In the genomic region with DNA sequence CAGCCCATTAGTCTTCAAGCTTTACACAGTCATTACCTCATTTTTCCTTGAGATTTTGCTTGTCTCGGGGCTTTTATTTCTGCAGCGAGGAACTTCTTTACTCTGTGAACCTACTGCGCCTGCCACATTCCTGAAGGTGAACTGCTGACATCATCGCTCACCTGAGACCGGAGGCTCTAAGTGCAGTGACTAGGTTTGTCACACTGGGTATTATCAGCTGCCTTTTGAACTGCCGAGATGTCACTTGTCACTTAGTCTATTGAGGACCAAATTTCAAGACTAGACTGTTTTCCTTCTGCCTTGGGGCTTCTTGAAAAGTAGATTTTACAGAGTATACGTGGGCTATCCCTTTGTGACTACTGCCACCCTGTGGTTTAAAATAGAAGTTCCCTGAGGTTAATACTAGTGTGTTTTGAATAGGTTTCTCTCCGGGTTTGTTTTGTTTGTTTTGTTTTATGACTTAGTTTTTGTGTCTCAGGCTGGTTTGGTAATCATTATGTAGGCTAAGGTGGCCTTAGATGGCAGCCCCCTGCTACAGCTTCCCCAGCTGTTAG, we compare ENCODE assay signal across 10 mouse cellular contexts. TPM values are rescaled to one million over a fixed set of nuclear protein-coding genes. Genes with fewer than 3 reads are reported as not detected.
DNase-seq lines count a peak whose midpoint lies in the region; ATAC-seq lines count a peak whose summit lies in the region.
"Had no signal": no experiment of that assay in that cellular context is flagged by ENCODE, and none has a peak within 500 bp of the region (broad histone marks: within the 10 kb centered on the region; RNA-seq: fewer than 3 reads in every experiment).

No protein-coding gene starts in this region.

- H3K4me2 ChIP-seq in hindbrain, embryonic 14.5 days (replicated peaks) = no peak overlapping the region
- no peak overlapping the region for H3K4me2 ChIP-seq in midbrain, embryonic 16.5 days (ENCODE audit: low read length)
- H3K4me2 ChIP-seq: embryonic facial prominence, embryonic 12.5 days; limb, embryonic 15.5 days had no signal

- ATAC-seq in hindbrain, embryonic 14.5 days (ENCODE audit: low FRiP score) = peak; percentile 15; the same call in 1 of the 2 replicates
- ATAC-seq in midbrain, embryonic 16.5 days = peak; percentile 39

- H3K9ac ChIP-seq in hindbrain, embryonic 14.5 days = no peak overlapping the region
- H3K9ac ChIP-seq in midbrain, embryonic 16.5 days (ENCODE audit: low read depth, low read length) = no peak overlapping the region
- H3K9ac ChIP-seq: embryonic facial prominence, embryonic 12.5 days; limb, embryonic 15.5 days had no signal

- H3K36me3 ChIP-seq in hindbrain, embryonic 14.5 days (replicated peaks; ENCODE audit: control insufficient read depth, insufficient read depth) = no peaks in the 10 kb centered on the region
- H3K36me3 ChIP-seq in hindbrain, embryonic 10.5 days = peaks cover 23% of the 10 kb centered on the region
- H3K36me3 ChIP-seq in midbrain, embryonic 16.5 days (ENCODE audit: control insufficient read depth, insufficient read depth, low read length) = no peaks in the 10 kb centered on the region

- H3K4me3 ChIP-seq in hindbrain, embryonic 14.5 days (replicated peaks; ENCODE audit: low read length) = no peak overlapping the region
- no peak overlapping the region for H3K4me3 ChIP-seq in hindbrain, embryonic 10.5 days
- H3K4me3 ChIP-seq in midbrain, embryonic 16.5 days (ENCODE audit: low read depth, low read length) = no peak overlapping the region
- H3K4me3 ChIP-seq: embryonic facial prominence, embryonic 12.5 days; limb, embryonic 15.5 days had no signal

- H3K27ac ChIP-seq in hindbrain, embryonic 14.5 days = no peak overlapping the region
- H3K27ac ChIP-seq in hindbrain, embryonic 10.5 days = no peak overlapping the region
- H3K27ac ChIP-seq in midbrain, embryonic 16.5 days (ENCODE audit: low read length) = peak overlapping the region; percentile 62; the same call in 1 of the 2 replicates
- H3K27ac ChIP-seq: embryonic facial prominence, embryonic 12.5 days; limb, embryonic 15.5 days had no signal

- WGBS in hindbrain, embryonic 14.5 days = 42% methylated on average over 8 of the region's 8 CpGs
- WGBS in hindbrain, embryonic 10.5 days = 45% methylated on average over 8 of the region's 8 CpGs
- 42% methylated on average over 8 of the region's 8 CpGs for WGBS in midbrain, embryonic 16.5 days

- H3K27me3 ChIP-seq in hindbrain, embryonic 14.5 days (ENCODE audit: control insufficient read depth, insufficient read depth, low read length) = no peaks in the 10 kb centered on the region
- H3K27me3 ChIP-seq in hindbrain, embryonic 10.5 days (ENCODE audit: insufficient read depth, poor library complexity, severe bottlenecking) = peaks cover 28% of the 10 kb centered on the region
- no peaks in the 10 kb centered on the region for H3K27me3 ChIP-seq in midbrain, embryonic 16.5 days (ENCODE audit: control insufficient read depth, insufficient read depth, low read depth, low read length)
- H3K27me3 ChIP-seq: embryonic facial prominence, embryonic 12.5 days had no signal

- peaks cover 41% of the 10 kb centered on the region for H3K4me1 ChIP-seq in hindbrain, embryonic 14.5 days (replicated peaks; ENCODE audit: control insufficient read depth, insufficient read depth, low read length)
- H3K4me1 ChIP-seq in hindbrain, embryonic 10.5 days (replicated peaks) = peaks cover 67% of the 10 kb centered on the region
- peaks cover 41% of the 10 kb centered on the region for H3K4me1 ChIP-seq in midbrain, embryonic 16.5 days (ENCODE audit: control insufficient read depth, insufficient read depth, low read length)

- DNase-seq in hindbrain, embryonic 14.5 days (ENCODE audit: low spot score) = peak; percentile 90
- no peak for DNase-seq in hindbrain, embryonic 10.5 days (ENCODE audit: low spot score)
- peak; percentile 72 for DNase-seq in CD4-positive, CD25-positive, alpha-beta regulatory T cell, adult 2 months (ENCODE audit: low read depth, low spot score)
- peak; percentile 43 for DNase-seq in T-cell, adult 2 months (ENCODE audit: low spot score)
- DNase-seq in induced T-regulatory cell, adult 2 months (ENCODE audit: low read depth) = peak; percentile 81
- no peak for DNase-seq in ovary, postnatal 14 days (ENCODE audit: low spot score)
- no peak for DNase-seq in left cerebral cortex, adult 11 months (ENCODE audit: low spot score)

- H3K9me3 ChIP-seq in hindbrain, embryonic 14.5 days (ENCODE audit: control insufficient read depth, low read length) = no peaks in the 10 kb centered on the region
- H3K9me3 ChIP-seq in hindbrain, embryonic 10.5 days = no peaks in the 10 kb centered on the region
- H3K9me3 ChIP-seq in midbrain, embryonic 16.5 days (replicated peaks; ENCODE audit: control insufficient read depth, low read length, poor library complexity, severe bottlenecking) = no peaks in the 10 kb centered on the region
- H3K9me3 ChIP-seq: embryonic facial prominence, embryonic 12.5 days; limb, embryonic 15.5 days had no signal

RNA-seq across cellular contexts. Expression of a gene that starts 5.1 kb away (rescaled TPM):
- 57.5 and 60.5 TPM in 2 replicates for polyA plus RNA-seq in hindbrain, embryonic 14.5 days (2014; fragmentation: Nextera tagmentation; extraction: Ambion mirVana)
- polyA plus RNA-seq in hindbrain, embryonic 10.5 days (2016; fragmentation: Nextera tagmentation; extraction: Ambion mirVana) = 89.7 and 96.6 TPM in 2 replicates
- 52.3 and 52.4 TPM in 2 replicates for polyA plus RNA-seq in midbrain, embryonic 16.5 days (2015; fragmentation: Nextera tagmentation; extraction: Ambion mirVana)

RNA-seq across cellular contexts. Expression of a gene that starts 8.5 kb away (rescaled TPM):
- polyA plus RNA-seq in hindbrain, embryonic 14.5 days (2014; fragmentation: Nextera tagmentation; extraction: Ambion mirVana) = 39.9 and 40.6 TPM in 2 replicates
- polyA plus RNA-seq in hindbrain, embryonic 10.5 days (2016; fragmentation: Nextera tagmentation; extraction: Ambion mirVana) = 84.3 and 91.4 TPM in 2 replicates
- polyA plus RNA-seq in midbrain, embryonic 16.5 days (2015; fragmentation: Nextera tagmentation; extraction: Ambion mirVana) = 31.5 and 36.3 TPM in 2 replicates

RNA-seq across cellular contexts. Expression of a gene that starts 11.4 kb away (rescaled TPM):
- 19.2 and 21.8 TPM in 2 replicates for polyA plus RNA-seq in hindbrain, embryonic 14.5 days (2014; fragmentation: Nextera tagmentation; extraction: Ambion mirVana)
- polyA plus RNA-seq in hindbrain, embryonic 10.5 days (2016; fragmentation: Nextera tagmentation; extraction: Ambion mirVana) = 29.7 and 51.6 TPM in 2 replicates
- 28.1 and 28.3 TPM in 2 replicates for polyA plus RNA-seq in midbrain, embryonic 16.5 days (2015; fragmentation: Nextera tagmentation; extraction: Ambion mirVana)

RNA-seq across cellular contexts. Expression of a gene that starts 14.7 kb away (rescaled TPM):
- 271 and 274 TPM in 2 replicates for polyA plus RNA-seq in hindbrain, embryonic 14.5 days (2014; fragmentation: Nextera tagmentation; extraction: Ambion mirVana)
- polyA plus RNA-seq in hindbrain, embryonic 10.5 days (2016; fragmentation: Nextera tagmentation; extraction: Ambion mirVana) = 171 and 232 TPM in 2 replicates
- 295 and 313 TPM in 2 replicates for polyA plus RNA-seq in midbrain, embryonic 16.5 days (2015; fragmentation: Nextera tagmentation; extraction: Ambion mirVana)

RNA-seq across cellular contexts. Expression of a gene that starts 22.7 kb away (rescaled TPM):
- 1.0 and 1.5 TPM in 2 replicates for polyA plus RNA-seq in hindbrain, embryonic 14.5 days (2014; fragmentation: Nextera tagmentation; extraction: Ambion mirVana)
- polyA plus RNA-seq in hindbrain, embryonic 10.5 days (2016; fragmentation: Nextera tagmentation; extraction: Ambion mirVana) = 0.36 and 0.88 TPM in 2 replicates
- polyA plus RNA-seq in midbrain, embryonic 16.5 days (2015; fragmentation: Nextera tagmentation; extraction: Ambion mirVana) = 0.58 and 1.2 TPM in 2 replicates
- polyA plus RNA-seq: embryonic facial prominence, embryonic 12.5 days; limb, embryonic 15.5 days had no signal

Comparison
In these comparisons a context has a peak if more than half of its experiments do, and no peak if none do; other contexts are left out.
1. DNase-seq: peak in hindbrain, embryonic 14.5 days (single experiment), CD4-positive, CD25-positive, alpha-beta regulatory T cell, adult 2 months (single experiment), T-cell, adult 2 months (single experiment) and induced T-regulatory cell, adult 2 months (single experiment); none in hindbrain, embryonic 10.5 days (single experiment), ovary, postnatal 14 days (single experiment) and left cerebral cortex, adult 11 months (single experiment).